ENCODE assay signal across 9 mouse cellular contexts in the genomic region with DNA sequence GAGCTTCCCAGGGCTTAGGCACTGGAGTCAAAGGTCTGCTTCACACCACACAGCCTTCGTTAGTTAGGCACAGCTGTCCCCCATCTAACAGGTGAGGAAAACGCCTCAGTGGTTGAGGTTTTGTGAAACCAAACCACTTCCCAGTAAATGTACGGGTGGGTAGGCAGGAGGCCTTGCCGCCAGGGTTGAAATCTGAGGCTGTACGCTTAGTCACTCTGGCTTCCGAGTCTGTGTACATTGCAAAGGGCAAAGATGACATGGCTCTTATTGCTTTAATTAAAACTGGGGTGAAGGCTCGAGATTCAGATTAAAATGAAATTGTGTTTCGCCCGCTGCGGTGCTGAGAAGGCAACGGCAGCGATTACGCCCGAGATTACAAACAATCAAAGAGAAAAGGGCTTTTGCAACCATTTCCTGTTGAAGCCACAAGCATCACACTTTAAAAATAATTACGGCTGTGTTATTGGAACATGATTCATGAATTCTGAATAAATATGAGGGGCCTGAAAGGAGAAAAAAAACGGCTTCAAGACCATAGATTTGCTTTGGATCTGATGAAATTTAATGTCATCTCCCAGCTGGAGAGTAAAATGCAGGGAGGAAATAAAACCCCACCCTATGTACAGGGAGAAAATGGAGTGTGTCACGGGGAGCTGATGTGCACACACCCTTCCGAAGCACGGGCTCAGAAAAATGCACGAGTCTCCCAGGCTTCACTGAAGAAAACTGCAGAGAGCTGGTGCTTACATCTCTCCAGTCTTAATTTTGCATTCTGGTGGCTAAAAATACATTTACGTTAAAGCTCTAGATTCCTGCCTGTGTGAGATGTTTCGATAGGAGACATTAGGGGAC. TPM values are rescaled to one million over a fixed set of nuclear protein-coding genes. Genes with fewer than 3 reads are reported as not detected.
A peak's percentile ranks its signal among the peaks of the same experiment; 100 is the strongest.
DNase-seq lines count a peak whose midpoint lies in the region; ATAC-seq and TF ChIP-seq lines count a peak whose summit lies in the region.
"Had no signal": no experiment of that assay in that cellular context is flagged by ENCODE, and none has a peak within 500 bp of the region (broad histone marks: within the 10 kb centered on the region; RNA-seq: fewer than 3 reads in every experiment).

No protein-coding gene starts in this region.

- TF ChIP-seq POLR2A in lung, adult 2 months (IDR thresholded peaks at IDR 0.05; ENCODE audit: borderline replicate concordance, extremely low read depth, low read depth, low read length) = no peak

- no peaks in the 10 kb centered on the region for H3K27me3 ChIP-seq in hindbrain, embryonic 12.5 days
- H3K27me3 ChIP-seq in hindbrain, embryonic 11.5 days (ENCODE audit: control insufficient read depth, insufficient read depth, low read length) = no peaks in the 10 kb centered on the region
- H3K27me3 ChIP-seq in hindbrain, embryonic 16.5 days (replicated peaks; ENCODE audit: control insufficient read depth, insufficient read depth, low read length) = no peaks in the 10 kb centered on the region
- peaks cover 7% of the 10 kb centered on the region for H3K27me3 ChIP-seq in neural tube, embryonic 15.5 days (replicated peaks)

- DNase-seq in hindbrain, embryonic 11.5 days (ENCODE audit: low spot score) = no peak
- DNase-seq in adrenal gland, adult 2 months = no peak
- no peak for DNase-seq in lung, adult 2 months
- DNase-seq in layer of hippocampus, adult 9-10 months (ENCODE audit: low spot score) = no peak
- DNase-seq: layer of hippocampus, adult 9-11 months had no signal

- ATAC-seq in hindbrain, embryonic 12.5 days (ENCODE audit: low FRiP score) = no peak
- ATAC-seq in hindbrain, embryonic 11.5 days (ENCODE audit: low FRiP score) = no peak
- peak; percentile 88 for ATAC-seq in CD4-positive, CD25-positive, alpha-beta regulatory T cell, adult 4 months
- no peak for ATAC-seq in hindbrain, embryonic 16.5 days
- ATAC-seq in neural tube, embryonic 15.5 days (ENCODE audit: low FRiP score) = no peak

- H3K9me3 ChIP-seq in hindbrain, embryonic 12.5 days (replicated peaks) = no peaks in the 10 kb centered on the region
- H3K9me3 ChIP-seq in hindbrain, embryonic 11.5 days (ENCODE audit: control insufficient read depth, low read length) = no peaks in the 10 kb centered on the region
- no peaks in the 10 kb centered on the region for H3K9me3 ChIP-seq in hindbrain, embryonic 16.5 days (ENCODE audit: control insufficient read depth, low read length)
- H3K9me3 ChIP-seq in neural tube, embryonic 15.5 days (replicated peaks) = no peaks in the 10 kb centered on the region

- peaks cover 7% of the 10 kb centered on the region for H3K4me1 ChIP-seq in hindbrain, embryonic 12.5 days
- no peaks in the 10 kb centered on the region for H3K4me1 ChIP-seq in hindbrain, embryonic 11.5 days (replicated peaks; ENCODE audit: control insufficient read depth, insufficient read depth, low read length)
- peaks cover 6% of the 10 kb centered on the region; the same call in 1 of the 2 replicates for H3K4me1 ChIP-seq in hindbrain, embryonic 16.5 days (ENCODE audit: control insufficient read depth, insufficient read depth, low read depth, low read length)
- H3K4me1 ChIP-seq in neural tube, embryonic 15.5 days = peaks cover 20% of the 10 kb centered on the region
- peaks cover 5% of the 10 kb centered on the region; the same call in 1 of the 2 replicates for H3K4me1 ChIP-seq in lung, adult 2 months (ENCODE audit: control insufficient read depth, insufficient read depth, low read length)

- H3K4me3 ChIP-seq in hindbrain, embryonic 12.5 days = no peak overlapping the region
- no peak overlapping the region for H3K4me3 ChIP-seq in hindbrain, embryonic 11.5 days (ENCODE audit: low read depth, low read length)
- no peak overlapping the region for H3K4me3 ChIP-seq in hindbrain, embryonic 16.5 days (ENCODE audit: low read length)
- no peak overlapping the region for H3K4me3 ChIP-seq in neural tube, embryonic 15.5 days (replicated peaks)
- no peak overlapping the region for H3K4me3 ChIP-seq in lung, adult 2 months (replicated peaks; ENCODE audit: extremely low read depth, low read depth, low read length)

- no peak overlapping the region; the same call in 1 of the 2 replicates for H3K9ac ChIP-seq in hindbrain, embryonic 12.5 days
- no peak overlapping the region for H3K9ac ChIP-seq in hindbrain, embryonic 11.5 days (ENCODE audit: low read depth, low read length)
- no peak overlapping the region; the same call in none of the 2 replicates for H3K9ac ChIP-seq in hindbrain, embryonic 16.5 days (ENCODE audit: low read depth, low read length)
- H3K9ac ChIP-seq in neural tube, embryonic 15.5 days (replicated peaks) = no peak overlapping the region

- H3K36me3 ChIP-seq in hindbrain, embryonic 12.5 days = no peaks in the 10 kb centered on the region
- no peaks in the 10 kb centered on the region for H3K36me3 ChIP-seq in hindbrain, embryonic 11.5 days (ENCODE audit: control insufficient read depth, insufficient read depth, low read length)
- no peaks in the 10 kb centered on the region for H3K36me3 ChIP-seq in hindbrain, embryonic 16.5 days (ENCODE audit: control insufficient read depth, insufficient read depth, low read length)
- H3K36me3 ChIP-seq in neural tube, embryonic 15.5 days = no peaks in the 10 kb centered on the region

- TF ChIP-seq CTCF in lung, adult 2 months (IDR thresholded peaks at IDR 0.05; ENCODE audit: insufficient read depth, low read length) = no peak

- H3K4me2 ChIP-seq in hindbrain, embryonic 12.5 days (replicated peaks) = no peak overlapping the region
- no peak overlapping the region for H3K4me2 ChIP-seq in hindbrain, embryonic 11.5 days (replicated peaks; ENCODE audit: low read depth, low read length)
- H3K4me2 ChIP-seq in hindbrain, embryonic 16.5 days (ENCODE audit: low read length) = no peak overlapping the region
- H3K4me2 ChIP-seq in neural tube, embryonic 15.5 days = no peak overlapping the region

- peak overlapping the region; percentile 63 for H3K27ac ChIP-seq in hindbrain, embryonic 12.5 days
- H3K27ac ChIP-seq in hindbrain, embryonic 11.5 days (ENCODE audit: low read depth, low read length) = no peak overlapping the region
- peak overlapping the region; percentile 36 for H3K27ac ChIP-seq in hindbrain, embryonic 16.5 days (ENCODE audit: low read depth, low read length)
- peak overlapping the region; percentile 42 for H3K27ac ChIP-seq in neural tube, embryonic 15.5 days (replicated peaks)

- 77% methylated on average over 22 of the region's 22 CpGs for WGBS in hindbrain, embryonic 12.5 days
- 84% methylated on average over 22 of the region's 22 CpGs for WGBS in hindbrain, embryonic 11.5 days
- 61% methylated on average over 22 of the region's 22 CpGs for WGBS in hindbrain, embryonic 16.5 days
- WGBS in neural tube, embryonic 15.5 days = 61% methylated on average over 22 of the region's 22 CpGs
- WGBS in lung, adult 2 months = 38% methylated on average over 22 of the region's 22 CpGs

RNA-seq across cellular contexts. Expression of gene Tox2, which starts 50.5 kb away (rescaled TPM):
- polyA plus RNA-seq in hindbrain, embryonic 12.5 days (2016; fragmentation: Nextera tagmentation; extraction: Ambion mirVana) = 24.6 and 25.1 TPM in 2 replicates
- 15.6 and 17.5 TPM in 2 replicates for polyA plus RNA-seq in hindbrain, embryonic 11.5 days (2014; fragmentation: Nextera tagmentation; extraction: Ambion mirVana)
- polyA plus RNA-seq in CD4-positive, CD25-positive, alpha-beta regulatory T cell, adult 4 months (2017; shearing (Covaris generic)) = 1 to 10 TPM; 6.4 to 6.5 TPM
- 23.0 and 33.7 TPM in 2 replicates for polyA plus RNA-seq in hindbrain, embryonic 16.5 days (2015; fragmentation: Nextera tagmentation; extraction: Ambion mirVana)
- polyA plus RNA-seq in neural tube, embryonic 15.5 days (2015; fragmentation: Nextera tagmentation; extraction: Ambion mirVana) = 20.8 and 23.4 TPM in 2 replicates
- 1 to 10 TPM; 4.0 to 7.4 TPM for total RNA-seq in adrenal gland, adult 2 months (2021)
- polyA plus RNA-seq in adrenal gland, adult 2 months (2012; rRNA removed) = 8.0 and 32.8 TPM in 2 replicates
- polyA plus RNA-seq in lung, adult 2 months (2012; rRNA removed) = 34.2 and 58.0 TPM in 2 replicates
